Mouse (Mus musculus) NIH3T3 (cell line): ENCODE results near the gene Degs1.
"Not testable (repeated sequence)": the region's sequence is repeated elsewhere in the genome, so short reads cannot be mapped to it uniquely, and the experiment has no call there.

Experiments
- DNase-seq: peaks from one replicate; pipeline ENCODE4 v3.0.0-alpha.2; 2012; ENCODE audit warnings: low read depth

Degs1 gene

DNA sequence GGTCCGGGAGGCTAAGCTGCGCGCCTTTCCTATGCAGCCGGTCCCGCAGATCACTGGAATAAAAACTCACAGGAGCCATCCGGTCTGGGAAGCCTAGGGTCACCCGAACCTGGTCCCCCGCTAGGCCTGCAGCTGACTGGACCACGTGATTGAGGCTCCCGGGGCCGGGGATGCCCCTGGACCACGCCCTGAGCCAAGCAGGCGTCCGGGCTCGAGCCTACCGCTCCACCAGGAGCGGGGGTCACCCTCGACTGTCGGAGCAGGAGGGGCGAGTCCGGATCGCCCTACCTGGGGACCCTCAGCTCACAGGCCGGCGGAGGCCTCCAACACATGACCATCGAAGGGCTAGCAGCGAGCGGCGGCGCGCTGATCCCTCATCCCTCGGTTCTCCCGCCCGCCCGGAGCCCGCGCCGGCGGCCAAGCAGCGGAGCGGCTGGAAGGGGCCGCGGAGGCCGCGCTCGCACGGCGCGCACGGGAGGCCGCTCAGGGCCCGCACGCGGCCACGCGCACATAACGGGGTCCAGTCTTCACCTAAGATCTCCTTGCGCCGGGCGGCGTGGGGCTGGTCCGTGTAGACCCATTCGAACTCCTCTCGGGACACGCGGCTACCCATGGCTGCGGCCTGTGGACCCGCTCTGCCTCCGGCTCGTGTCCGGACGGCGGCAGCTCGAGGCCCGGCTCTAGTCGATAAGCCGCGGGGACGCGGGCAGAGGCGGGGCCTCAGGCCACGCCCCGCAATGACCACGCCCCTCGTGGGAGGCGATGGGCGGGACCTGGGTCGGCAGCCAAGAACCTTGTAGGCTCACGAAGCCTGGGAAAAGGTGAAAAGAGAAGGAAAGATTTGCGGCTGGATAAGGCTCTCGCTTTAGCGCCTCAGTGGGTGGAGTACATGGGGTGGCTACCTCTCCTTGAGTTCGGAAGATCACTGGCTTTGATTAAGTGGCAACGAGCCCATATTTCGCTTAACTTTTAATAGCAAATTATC, at the start of gene Degs1:
Degs1 (minus strand) TSS at position 714 of the 985 bp plus-strand sequence.
- peak; percentile 98 for DNase-seq

DNA sequence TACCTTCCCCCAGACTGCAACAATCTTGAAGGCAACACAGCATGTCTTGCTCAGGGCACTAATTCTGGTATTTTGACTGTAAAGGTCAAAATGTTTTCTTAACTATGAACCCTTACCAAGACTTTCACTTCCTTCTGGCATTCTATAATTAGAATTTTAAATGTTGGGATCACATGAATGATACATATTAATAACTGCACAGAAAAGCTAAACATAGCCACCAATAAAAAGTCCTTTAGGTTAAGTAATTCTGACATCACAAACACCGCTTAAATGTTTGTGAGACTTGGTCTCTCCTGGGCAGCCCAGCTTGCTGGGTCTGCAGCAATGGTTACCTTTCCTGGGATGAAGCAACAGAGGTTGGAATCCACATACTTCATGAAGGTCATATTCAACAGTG, 43.3 kb upstream of the Degs1 start:
- DNase-seq = no peak

DNA sequence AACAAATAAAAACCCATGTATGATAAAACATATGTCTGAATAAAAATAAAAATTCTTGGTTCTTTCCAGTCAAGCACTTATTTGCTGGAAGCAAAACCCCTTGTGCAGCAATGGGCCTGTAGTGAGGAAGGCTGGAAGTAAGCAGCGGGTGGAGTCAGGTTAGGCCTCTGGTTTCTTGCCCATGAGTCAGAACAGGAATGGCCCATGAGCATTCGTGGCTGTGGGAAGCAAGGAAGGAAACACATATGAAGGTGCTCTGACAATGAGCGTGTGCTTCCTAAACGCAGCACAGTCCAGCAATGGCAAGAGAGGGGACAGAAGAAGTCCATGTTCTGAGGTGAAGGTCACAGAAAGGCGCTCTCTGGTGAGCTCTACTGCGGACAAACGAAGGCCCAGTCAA, 41.9 kb upstream of the Degs1 start:
- DNase-seq = peak; percentile 25

DNA sequence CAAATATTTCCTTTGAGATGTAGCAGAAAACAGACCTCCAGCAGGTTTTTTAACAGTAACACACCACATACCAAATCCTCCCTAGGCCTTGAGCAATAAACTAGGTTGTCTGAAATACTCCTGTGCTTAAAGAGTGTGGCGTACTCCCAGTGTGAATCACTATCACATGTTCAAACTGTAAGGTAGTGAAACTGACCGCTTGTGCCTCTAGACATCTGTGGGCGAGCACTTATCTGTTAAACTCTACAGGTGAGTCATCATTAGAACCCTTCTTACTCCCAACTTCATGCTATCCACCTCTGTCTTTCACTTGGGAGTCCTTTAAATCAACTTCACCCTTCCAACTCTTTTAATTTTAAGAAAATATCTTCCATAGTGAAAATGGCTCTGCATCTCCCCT, 40.5 kb upstream of the Degs1 start:
- no peak for DNase-seq

DNA sequence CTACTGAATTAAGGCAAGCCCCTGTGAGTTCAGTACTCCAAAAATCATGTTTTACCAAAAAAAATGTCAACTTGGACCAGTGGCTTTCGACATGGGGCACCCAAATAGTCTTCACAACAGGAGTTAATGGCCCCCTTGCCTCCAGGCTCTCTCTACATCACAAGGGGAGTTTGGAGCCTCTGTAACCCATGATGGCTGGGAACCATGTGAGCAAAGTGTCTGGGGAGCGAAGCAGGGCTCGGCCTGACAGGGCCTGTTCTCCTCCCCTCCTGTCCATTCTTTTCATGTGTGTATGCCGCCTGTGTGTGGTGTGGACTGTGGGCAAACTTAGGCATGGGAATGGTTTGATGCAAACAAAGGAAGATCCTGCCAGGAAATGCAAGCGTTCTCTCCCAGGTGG, 31.6 kb upstream of the Degs1 start:
- DNase-seq = no peak

DNA sequence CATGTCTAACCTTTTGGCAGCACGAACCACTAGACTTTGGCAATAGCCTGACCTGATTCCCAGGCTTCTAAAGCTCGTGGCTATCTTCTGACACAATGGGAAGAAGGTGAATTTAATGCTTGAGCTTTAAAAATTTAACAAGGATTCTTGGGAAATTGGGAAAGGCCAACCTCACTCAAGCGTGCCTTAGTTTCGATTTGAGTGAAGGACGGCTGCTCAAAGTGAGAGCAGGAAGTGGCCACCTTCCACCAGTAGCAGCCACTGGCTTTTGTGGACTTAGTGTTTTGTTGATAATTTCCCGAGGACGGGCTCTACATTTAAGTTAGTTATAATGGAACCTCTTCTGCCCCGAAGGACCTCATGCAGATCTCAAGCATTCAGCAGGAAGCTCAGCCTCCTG, 30.6 kb upstream of the Degs1 start:
- no peak for DNase-seq

DNA sequence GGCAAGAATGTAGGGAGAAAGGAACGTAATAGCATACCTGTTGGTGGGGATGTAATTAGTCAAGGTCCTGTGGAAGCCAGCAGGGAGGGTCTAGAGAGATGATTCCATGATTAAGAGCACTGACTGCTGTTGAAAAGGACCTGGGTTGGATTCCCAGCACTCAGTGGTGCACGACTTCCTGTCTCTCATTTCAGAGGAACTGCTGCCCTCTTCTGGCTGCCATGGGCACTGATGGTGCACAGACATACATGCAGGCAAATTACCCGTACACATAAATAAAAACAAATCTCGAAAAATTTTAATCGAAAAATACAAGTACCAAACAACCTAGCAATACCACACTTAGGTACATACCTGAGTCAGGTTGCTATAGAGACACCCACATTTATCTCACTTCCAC, 28.8 kb upstream of the Degs1 start:
- DNase-seq = peak; percentile 31

DNA sequence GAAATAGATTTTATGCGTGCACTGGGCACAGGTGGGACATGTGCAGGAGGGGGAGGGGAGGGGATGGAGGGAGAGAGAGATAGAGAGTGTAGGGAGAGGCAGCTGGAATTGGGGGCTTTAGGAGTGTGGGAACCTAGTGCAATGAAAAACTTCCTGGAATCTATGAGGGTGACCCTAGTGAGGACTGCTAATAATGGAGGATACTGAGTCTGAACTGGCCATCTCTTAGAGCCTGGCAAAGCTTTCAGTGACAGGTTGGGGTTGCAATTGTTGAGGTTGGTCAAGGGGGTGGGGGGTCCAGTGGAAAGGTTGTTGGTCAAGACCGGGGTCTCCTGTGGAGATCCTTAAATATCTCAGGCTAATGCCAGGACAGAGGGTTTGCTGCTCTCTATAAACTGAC, 27.7 kb upstream of the Degs1 start:
- DNase-seq = no peak

DNA sequence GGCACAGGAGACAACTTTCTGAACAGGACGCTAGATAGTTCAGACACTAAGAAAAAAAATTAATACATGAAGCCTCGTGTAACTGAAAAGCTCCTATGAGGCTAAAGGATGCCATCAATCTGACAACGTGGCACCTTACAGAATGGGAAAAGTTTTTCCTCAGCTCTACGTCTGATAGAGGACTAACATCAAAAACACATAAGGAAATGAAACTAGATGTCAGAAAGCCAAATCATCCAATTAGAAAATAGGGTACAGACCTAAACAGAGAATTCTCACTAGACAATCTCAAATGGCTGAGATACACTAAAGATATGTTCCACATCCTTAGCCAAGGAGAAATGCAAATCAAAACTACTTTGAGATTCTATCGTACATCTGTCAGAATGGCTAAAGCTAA, 26.8 kb upstream of the Degs1 start:
- no peak for DNase-seq

DNA sequence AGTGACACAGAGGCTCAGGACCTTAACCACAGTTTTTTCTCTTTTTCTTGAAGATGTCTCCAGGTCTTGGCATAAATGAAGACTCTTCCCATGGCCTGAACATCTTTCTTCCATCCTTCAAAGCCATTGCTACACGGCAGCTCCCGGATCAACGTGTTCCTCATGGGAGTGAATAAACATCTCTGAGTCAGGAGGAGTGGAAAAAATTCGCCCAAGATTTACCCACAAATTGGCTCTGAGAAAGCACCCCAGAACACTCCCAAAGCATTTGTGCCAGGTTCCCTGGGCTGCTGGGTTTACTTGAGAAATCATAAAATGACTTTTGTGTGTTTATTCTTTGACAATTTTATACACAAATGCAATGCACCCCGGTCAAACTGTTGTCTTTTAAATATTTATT, 20.3 kb upstream of the Degs1 start:
- no peak for DNase-seq

DNA sequence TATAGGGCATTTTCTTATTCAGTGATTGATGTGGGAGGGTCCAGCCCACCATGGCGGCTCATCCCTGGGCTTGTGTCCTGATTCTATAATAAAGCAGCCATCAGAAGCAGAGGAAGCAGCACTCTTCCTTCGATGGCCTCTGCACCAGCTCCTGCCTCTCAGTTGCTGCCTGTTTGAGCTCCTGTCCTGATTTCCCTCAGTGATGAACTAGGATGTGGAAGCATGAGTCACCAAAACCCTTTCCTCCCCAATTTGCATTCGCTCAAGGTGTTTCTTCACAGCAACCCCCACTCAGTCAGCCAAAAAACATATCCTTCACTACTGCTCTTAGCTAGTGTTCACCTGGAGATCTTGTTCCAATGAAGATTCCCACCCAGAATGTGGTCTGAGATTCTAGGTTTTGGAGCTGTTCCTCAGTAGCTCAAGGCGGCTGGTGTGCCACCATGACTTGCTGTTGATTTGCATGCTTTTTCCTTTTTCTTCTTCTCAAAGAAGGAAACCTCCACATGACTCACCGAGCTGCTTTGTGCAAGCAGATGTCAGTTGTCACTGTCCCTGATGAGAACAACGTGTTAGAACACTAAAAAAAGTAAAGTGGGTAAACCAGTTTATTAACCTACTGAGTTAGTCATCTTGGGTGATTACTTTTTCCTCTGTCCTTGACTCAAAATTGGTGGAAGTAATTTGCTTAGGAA, 19.7 kb upstream of the Degs1 start:
- DNase-seq = no peak

DNA sequence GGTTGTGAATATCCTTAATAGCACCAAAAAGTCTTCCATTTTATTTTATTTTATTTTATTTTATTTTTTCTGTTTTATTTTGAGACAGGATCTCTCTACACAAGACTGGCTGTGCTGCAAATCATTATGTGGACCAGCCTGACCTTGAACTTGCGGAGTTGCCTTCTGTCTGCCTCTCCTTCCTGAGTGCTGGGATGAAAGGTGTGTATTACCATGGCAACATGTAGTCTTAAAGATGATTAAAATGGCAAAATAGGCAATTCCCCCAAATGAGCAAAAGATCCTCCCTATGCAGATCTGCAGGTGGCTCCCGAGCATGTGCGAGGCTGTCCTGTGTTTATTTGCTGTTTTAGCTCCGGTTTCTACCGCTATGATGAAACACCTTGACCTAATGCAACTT, 15.2 kb upstream of the Degs1 start:
- no peak for DNase-seq

DNA sequence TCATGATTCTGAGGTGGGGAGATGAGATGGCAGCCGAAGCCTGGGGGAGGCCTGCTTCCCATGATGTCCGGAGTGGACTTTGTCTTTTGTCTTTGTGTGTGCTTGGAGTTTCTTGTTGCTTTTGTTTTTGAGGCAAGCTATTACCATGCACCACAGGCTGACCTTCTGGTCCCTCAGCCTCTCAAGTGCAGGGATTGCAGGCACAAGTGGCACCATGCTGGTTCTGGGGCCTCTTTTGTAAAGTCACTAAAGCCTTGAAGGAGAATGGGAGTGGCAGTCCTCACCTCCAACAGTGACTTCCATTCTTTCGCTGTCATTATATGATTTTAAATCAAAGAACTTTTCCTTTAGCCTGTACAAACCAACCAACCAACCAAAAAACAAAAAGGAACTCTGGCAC, 14.6 kb upstream of the Degs1 start:
- DNase-seq = no peak

DNA sequence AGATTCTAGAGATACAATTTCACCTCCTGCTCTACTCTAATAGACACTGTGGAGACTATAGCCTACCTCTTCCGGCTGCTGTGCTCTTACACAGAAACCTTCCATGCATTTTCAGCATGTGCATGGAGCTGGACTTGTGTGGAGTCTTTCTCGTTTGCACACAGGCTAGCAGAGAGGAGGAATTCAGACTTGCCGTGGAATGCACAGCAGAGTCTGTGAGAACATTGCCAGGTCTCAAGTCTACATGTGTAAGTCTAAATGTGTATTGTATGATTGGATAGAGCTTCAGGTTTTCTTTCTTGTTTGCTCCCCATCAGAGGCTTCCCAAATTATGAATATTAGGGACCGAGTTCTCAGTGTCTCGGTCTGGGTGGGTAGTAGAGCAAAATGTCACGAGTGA, 14.2 kb upstream of the Degs1 start:
- DNase-seq = no peak

DNA sequence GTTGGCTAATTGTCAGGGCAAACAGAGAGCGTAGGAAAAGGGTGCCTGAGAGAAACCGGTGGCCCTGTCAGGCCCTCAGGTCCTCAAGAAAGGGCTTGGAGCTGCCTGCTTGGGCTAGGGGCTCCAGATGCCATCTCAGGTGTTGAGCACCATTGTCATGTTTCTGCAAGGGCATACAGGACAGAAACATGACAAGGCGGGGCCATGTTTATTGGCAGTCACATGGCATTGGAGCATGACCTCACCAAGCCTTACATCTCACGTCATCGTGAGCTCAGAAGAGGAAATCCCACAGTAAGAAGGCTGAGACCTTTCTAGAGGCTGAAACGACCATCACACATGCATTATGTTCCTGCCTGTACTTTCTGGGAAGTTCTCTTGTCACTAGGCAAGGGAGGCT, 13.5 kb upstream of the Degs1 start:
- no peak for DNase-seq

DNA sequence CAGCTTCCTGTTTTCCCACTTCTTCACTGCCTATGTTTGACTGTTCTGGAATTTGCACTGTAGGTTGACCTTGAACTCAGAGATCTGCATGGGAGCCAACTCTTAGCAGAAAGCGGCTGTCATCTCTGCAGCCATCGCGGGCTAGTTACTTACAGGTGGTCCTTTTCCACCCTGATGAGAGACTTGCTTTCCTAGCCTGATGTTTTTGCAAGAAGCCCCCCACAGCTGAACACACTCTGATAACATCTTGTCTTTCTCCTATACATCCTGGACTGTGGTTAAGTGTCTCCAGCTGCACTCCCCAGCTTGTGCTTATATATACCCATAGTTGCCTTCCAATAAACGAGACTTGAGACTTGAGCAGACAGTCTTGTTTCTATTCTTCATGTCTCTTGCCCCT, 9.7 kb upstream of the Degs1 start:
- no peak for DNase-seq

DNA sequence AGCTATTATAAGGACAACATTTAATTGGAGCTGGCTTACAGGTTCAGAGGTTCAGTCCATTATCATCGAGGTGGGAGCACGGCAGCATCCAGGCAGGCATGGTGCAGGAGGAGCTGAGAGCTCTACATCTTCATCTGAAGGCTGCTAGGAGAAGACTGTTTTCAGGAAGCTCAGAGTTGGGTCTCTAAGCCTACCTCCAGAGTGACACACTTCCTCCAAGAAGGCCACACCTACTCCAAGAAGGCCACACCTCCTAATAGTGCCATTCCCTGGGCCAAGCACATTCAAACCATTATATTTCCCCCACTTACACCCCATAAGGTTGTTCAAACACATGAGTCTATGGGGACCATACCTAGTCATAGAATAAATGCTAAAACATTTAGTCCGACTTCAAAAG, 8.1 kb upstream of the Degs1 start:
- DNase-seq = not testable (repeated sequence)

DNA sequence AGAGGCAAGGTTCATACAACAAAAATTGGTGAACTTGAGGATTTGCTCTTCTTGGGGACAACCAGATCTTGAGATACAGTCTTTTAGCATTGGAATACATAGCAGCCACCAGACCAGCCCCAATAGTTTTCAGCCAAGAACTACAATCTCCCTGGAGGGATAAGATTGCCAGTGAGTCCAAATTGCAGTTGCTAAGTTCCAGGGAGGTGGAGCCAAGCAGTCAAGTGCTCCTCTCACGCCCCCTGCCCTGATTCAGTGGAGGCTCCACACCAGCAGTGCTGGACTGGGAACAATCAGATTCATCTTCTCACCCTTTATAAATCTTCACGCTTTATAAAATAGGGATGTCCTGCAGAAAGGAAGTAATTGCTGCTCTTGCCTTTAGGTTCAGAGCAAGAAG, 7.2 kb upstream of the Degs1 start:
- peak; percentile 48 for DNase-seq

DNA sequence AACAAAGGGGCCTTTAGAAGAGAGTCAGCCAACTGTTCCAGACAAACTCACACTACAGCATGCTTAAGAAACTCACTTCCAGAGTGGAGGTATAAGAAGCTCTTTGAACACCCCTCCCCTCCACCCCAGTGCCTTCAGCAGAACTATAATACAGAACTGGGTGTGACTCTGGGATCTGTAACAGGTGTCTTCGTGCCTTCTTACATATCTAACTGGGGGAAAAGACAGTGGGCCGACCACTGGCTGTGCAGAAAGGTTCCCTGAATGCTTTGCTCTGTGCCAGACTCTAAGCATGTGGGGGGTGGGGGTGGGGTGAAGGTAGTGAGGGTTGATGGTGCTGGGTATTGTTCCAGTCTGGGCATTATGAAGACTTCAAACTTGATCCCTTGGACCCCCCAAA, 6.0 kb upstream of the Degs1 start:
- no peak for DNase-seq

DNA sequence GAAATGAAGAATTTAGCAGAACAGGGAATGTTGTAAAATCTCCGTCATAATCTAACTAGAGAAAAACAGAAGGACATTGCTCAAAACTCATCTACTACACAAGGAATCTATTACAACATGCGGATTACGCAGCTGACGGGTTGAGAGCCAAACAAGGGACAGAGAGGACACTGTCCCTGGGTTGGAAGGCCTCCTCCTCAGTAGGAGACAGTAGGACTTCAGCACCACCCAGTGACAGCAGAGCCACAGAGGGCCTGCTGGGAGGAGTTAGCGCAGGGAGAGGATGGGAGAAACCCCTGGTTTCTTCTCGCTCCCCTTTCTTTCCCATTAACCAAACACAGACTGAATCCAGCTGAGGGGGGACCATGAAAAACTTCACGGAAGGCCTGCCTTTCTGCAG, 5.2 kb upstream of the Degs1 start:
- DNase-seq = no peak

DNA sequence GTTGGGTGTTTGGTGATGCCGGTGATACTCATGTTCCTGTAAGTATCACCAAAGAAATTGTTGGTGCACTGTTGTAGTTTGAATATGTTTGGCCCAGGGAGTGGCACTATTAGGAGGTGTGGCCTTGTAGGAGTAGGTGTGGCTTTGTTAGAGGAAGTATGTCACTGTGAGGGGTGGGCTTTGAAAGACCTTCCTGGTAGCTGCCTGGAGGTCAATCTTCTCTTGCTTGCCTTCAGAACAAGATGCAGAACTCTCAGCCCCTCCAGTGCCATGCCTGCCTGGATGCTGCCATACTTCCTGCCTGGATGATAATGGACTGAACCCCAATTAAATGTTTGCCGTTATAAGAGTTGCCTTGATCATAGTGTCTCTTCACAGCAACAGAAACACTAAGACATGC, 2.2 kb upstream of the Degs1 start:
- DNase-seq = no peak

DNA sequence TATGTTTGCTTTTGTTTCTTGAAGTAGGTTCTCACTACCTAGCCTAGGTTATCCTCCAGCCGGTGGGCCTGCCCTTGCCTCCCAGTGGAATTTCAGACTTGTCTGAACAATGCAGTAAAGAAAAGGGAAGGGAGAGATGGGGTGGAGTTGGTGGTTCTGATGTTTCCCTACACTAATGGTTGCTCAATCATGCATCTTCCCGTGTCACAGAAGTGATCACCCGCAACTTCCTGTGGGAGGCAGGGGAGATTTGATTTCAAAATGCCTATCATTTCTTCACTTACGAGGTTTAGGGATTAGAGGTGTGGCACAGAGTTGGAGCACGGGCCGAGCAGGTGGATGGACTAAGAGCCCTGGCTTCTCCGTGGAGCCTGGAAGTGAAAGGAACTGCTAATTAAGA, 627 bp upstream of the Degs1 start:
- peak; percentile 19 for DNase-seq

DNA sequence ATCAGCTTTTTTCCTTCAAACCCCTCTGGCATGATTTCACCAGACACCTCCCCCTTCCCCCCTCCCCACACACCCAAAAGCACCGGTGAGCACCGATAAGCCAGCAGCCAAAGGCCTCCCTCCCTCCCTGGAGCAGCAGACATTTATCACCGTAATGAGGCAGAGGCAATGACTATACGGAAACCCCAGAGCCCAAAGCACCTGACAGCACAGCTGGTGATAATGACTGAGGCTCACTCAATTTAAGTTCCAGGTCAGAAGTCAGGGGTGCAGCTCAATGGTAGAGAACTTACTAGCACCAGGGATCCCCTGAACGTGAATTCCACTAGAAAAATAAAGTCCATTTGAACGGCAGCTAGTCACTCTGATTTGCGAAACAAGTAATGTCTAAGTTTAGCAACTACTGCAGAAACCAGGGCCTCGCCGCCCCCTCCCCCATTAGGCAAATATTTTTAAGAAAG, 1.3 kb downstream of the Degs1 start:
- peak; percentile 41 for DNase-seq
